Mouse (Mus musculus): ENCODE measurements around the gene Ano1.

- TF ChIP-seq GATA1 (IDR thresholded peaks at IDR 0.05; ENCODE audit: borderline replicate concordance, low read length) (no peak), FLI1 (IDR thresholded peaks at IDR 0.05; ENCODE audit: low read length) (no peak)
Measured at GRCm38 (mm10) chr7:144696764-144697704, 54.7 kb downstream of the Ano1 start.
